Mouse (Mus musculus) thymus, postnatal 36 days (tissue): Measurements from ENCODE around the gene Ankrd12.

ENCODE experiments used
- DNase-seq, 2 experiments: peaks; one replicate each; pipeline ENCODE4 v3.0.0; 2022; ENCODE audit warnings: mixed read lengths in 2 of 2

The Ankrd12 gene

GRCm38 (mm10) chr17:65927077-65927476 lies 149.8 kb downstream of the Ankrd12 start:
- DNase-seq, result no peak

DNA sequence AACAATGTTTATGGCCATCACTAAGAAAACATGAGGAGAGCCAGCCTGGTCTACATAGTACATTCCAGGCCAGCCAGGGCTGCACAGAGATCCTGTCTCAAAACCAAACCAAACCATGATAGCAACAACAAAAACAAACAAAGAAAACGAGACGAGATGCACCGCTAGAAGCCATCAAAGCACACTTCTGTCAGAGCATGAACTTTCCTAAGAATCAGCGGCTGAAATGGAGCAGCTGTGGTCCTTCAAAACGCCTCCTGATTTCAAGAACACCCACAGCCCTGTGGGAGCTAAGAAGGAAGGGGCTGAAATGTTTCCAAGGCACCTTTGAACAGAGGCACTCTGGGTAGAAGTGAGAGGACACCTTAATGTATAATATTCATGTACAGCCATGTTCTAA lies 152.7 kb downstream of the Ankrd12 start:
- no peak for DNase-seq

GRCm38 (mm10) chr17:65921975-65922374 lies 154.9 kb downstream of the Ankrd12 start:
- no peak for DNase-seq

- no peak for DNase-seq
Measured at GRCm38 (mm10) chr17:65919235-65919634, 157.7 kb downstream of the Ankrd12 start.

DNA sequence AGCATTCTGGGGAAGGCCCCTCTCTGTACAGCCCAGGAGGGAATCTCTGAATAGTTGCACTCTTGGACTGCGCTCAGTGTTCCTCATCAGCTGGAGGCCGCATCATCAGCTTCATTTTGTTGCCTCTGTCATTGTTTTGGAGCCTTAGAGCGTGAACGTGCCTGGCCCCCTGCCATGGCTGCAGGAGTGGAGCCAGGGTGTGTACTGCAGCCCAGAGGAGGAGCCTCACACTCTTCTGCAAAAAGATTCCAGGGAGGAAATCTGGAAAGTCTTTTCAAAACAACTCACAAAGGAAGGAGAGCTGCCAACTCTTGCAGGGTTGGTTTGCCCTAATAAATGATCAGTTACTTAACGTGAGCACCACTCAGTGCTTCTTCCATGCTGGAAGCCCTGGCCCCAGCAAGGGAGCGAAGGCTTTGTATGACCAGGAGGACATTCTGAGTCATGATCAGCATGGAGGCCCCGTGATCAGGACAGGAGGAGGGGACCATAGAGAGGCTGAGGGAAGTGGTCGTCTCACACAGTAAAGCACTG lies 160.7 kb downstream of the Ankrd12 start:
- no peak for DNase-seq
